In genomic region chr3:94398943-94399481, GRCm38 (mm10) we compare ENCODE assay signal across 8 mouse cellular contexts. TPM values are rescaled to one million over a fixed set of nuclear protein-coding genes. Genes with fewer than 3 reads are reported as not detected.
DNase-seq lines count a peak whose midpoint lies in the region; ATAC-seq lines count a peak whose summit lies in the region.

No protein-coding gene starts in this region.

- WGBS in forebrain, embryonic 14.5 days = under 1% methylated on average over 20 of the region's 20 CpGs
- WGBS in neural tube, embryonic 13.5 days = 1% methylated on average over 20 of the region's 20 CpGs

- H3K27ac ChIP-seq in forebrain, embryonic 14.5 days (ENCODE audit: low read depth, low read length) = peak overlapping the region; percentile 9; the same call in 1 of the 2 replicates
- 0 out of 2 replicates have a peak overlapping the region, but pooled peaks have one; percentile 13 for H3K27ac ChIP-seq in neural tube, embryonic 13.5 days (replicated peaks)

- intact Hi-C loops in left cerebral cortex, postnatal 4 days (cut with DNase I) = no loop called here

- H3K4me3 ChIP-seq in forebrain, embryonic 14.5 days (ENCODE audit: low read depth, low read length) = peak overlapping the region; percentile 35
- peak overlapping the region; percentile 35 for H3K4me3 ChIP-seq in neural tube, embryonic 13.5 days

- no peaks in the 10 kb centered on the region for H3K9me3 ChIP-seq in forebrain, embryonic 14.5 days (replicated peaks; ENCODE audit: control insufficient read depth, low read length)
- H3K9me3 ChIP-seq in neural tube, embryonic 13.5 days = no peaks in the 10 kb centered on the region

- peak; percentile 74 for ATAC-seq in forebrain, embryonic 14.5 days
- peak; percentile 63; the same call in 1 of the 2 replicates for ATAC-seq in neural tube, embryonic 13.5 days (ENCODE audit: low read depth)

- peaks cover 8% of the 10 kb centered on the region; the same call in 1 of the 2 replicates for H3K4me1 ChIP-seq in forebrain, embryonic 14.5 days (ENCODE audit: control insufficient read depth, insufficient read depth, low read length)
- peaks cover 23% of the 10 kb centered on the region for H3K4me1 ChIP-seq in neural tube, embryonic 13.5 days (replicated peaks)

- peak overlapping the region; percentile 66 for H3K9ac ChIP-seq in forebrain, embryonic 14.5 days (ENCODE audit: low read length)
- H3K9ac ChIP-seq in neural tube, embryonic 13.5 days = peak overlapping the region; percentile 65

- H3K4me2 ChIP-seq in forebrain, embryonic 14.5 days (ENCODE audit: low read length) = peak overlapping the region; percentile 67
- peak overlapping the region; percentile 66 for H3K4me2 ChIP-seq in neural tube, embryonic 13.5 days

- no peaks in the 10 kb centered on the region for H3K36me3 ChIP-seq in forebrain, embryonic 14.5 days (ENCODE audit: control insufficient read depth, insufficient read depth, low read length)
- H3K36me3 ChIP-seq in neural tube, embryonic 13.5 days = no peaks in the 10 kb centered on the region

- peak; percentile 62 for DNase-seq in left cerebral cortex, postnatal 4 days
- DNase-seq in left cerebral cortex, adult 9 months (ENCODE audit: low spot score in 2 of 2) = no peak
- peak; percentile 54 to 61 for DNase-seq in cerebellum, postnatal 14 days
- peak; percentile 76 for DNase-seq in forebrain, embryonic 14.5 days (ENCODE audit: low spot score)
- DNase-seq in kidney, postnatal 4 days = peak; percentile 32 to 50
- no peak for DNase-seq in B cell, adult 2 months
- no peak for DNase-seq in urinary bladder, adult 18-20 months (ENCODE audit: low spot score in 2 of 2)

- H3K27me3 ChIP-seq in forebrain, embryonic 14.5 days (replicated peaks; ENCODE audit: control insufficient read depth, insufficient read depth, low read length) = no peaks in the 10 kb centered on the region
- peaks cover 51% of the 10 kb centered on the region for H3K27me3 ChIP-seq in neural tube, embryonic 13.5 days

RNA-seq across cellular contexts. Expression of gene Lingo4, which starts 0.7 kb away (rescaled TPM):
- 1 to 10 TPM; 1.5 to 1.7 TPM for total RNA-seq in left cerebral cortex, postnatal 4 days (2021)
- polyA plus RNA-seq in forebrain, embryonic 14.5 days (2014; fragmentation: Nextera tagmentation; extraction: Ambion mirVana) = 0.33 and 0.42 TPM in 2 replicates
- 0.70 and 1.0 TPM in 2 replicates for polyA plus RNA-seq in neural tube, embryonic 13.5 days (2015; fragmentation: Nextera tagmentation; extraction: Ambion mirVana)

RNA-seq across cellular contexts. Expression of gene Tdrkh, which starts 14.1 kb away (rescaled TPM):
- total RNA-seq in left cerebral cortex, postnatal 4 days (2021) = 10 to 100 TPM; 46.8 to 51.0 TPM
- polyA plus RNA-seq in forebrain, embryonic 14.5 days (2014; fragmentation: Nextera tagmentation; extraction: Ambion mirVana) = 59.8 and 61.9 TPM in 2 replicates
- 51.0 and 51.9 TPM in 2 replicates for polyA plus RNA-seq in neural tube, embryonic 13.5 days (2015; fragmentation: Nextera tagmentation; extraction: Ambion mirVana)

RNA-seq across cellular contexts. Expression of gene Rorc, which starts 26.4 kb away (rescaled TPM):
- total RNA-seq in left cerebral cortex, postnatal 4 days (2021) = under 1 TPM in 1 of 2 experiments, not detected in 1; 0.16 TPM
- 1.0 and 1.4 TPM in 2 replicates for polyA plus RNA-seq in forebrain, embryonic 14.5 days (2014; fragmentation: Nextera tagmentation; extraction: Ambion mirVana)
- 0.33 and 0.36 TPM in 2 replicates for polyA plus RNA-seq in neural tube, embryonic 13.5 days (2015; fragmentation: Nextera tagmentation; extraction: Ambion mirVana)

RNA-seq across cellular contexts. Expression of gene C2cd4d, which starts 36.8 kb away (rescaled TPM):
- total RNA-seq in left cerebral cortex, postnatal 4 days (2021) = under 1 TPM; 0.38 to 0.81 TPM
- 1.5 TPM in 2 replicates for polyA plus RNA-seq in forebrain, embryonic 14.5 days (2014; fragmentation: Nextera tagmentation; extraction: Ambion mirVana)
- polyA plus RNA-seq in neural tube, embryonic 13.5 days (2015; fragmentation: Nextera tagmentation; extraction: Ambion mirVana) = 2.2 TPM in 2 replicates

RNA-seq across cellular contexts. Expression of gene Mrpl9, which starts 44.1 kb away (rescaled TPM):
- 10 to 100 TPM; 39.2 to 39.9 TPM for total RNA-seq in left cerebral cortex, postnatal 4 days (2021)
- 57.2 and 58.6 TPM in 2 replicates for polyA plus RNA-seq in forebrain, embryonic 14.5 days (2014; fragmentation: Nextera tagmentation; extraction: Ambion mirVana)
- 58.6 and 62.2 TPM in 2 replicates for polyA plus RNA-seq in neural tube, embryonic 13.5 days (2015; fragmentation: Nextera tagmentation; extraction: Ambion mirVana)

Comparison
In these comparisons a context has a peak if more than half of its experiments do, and no peak if none do; other contexts are left out.
1. DNase-seq: peak in left cerebral cortex, postnatal 4 days (single experiment), cerebellum, postnatal 14 days (2 of 2), forebrain, embryonic 14.5 days (single experiment) and kidney, postnatal 4 days (2 of 2); none in left cerebral cortex, adult 9 months (0 of 2), B cell, adult 2 months (0 of 2) and urinary bladder, adult 18-20 months (0 of 2).